Mouse (Mus musculus): ENCODE results near the gene Erf.

GRCm38 (mm10) chr7:25277998-25278340, 27.4 kb upstream of the Erf start:
- TF ChIP-seq CTCF (conservative IDR thresholded peaks at IDR 0.05; ENCODE audit: insufficient read depth, insufficient read length, low read depth, low read length), result no peak
- no peak for TF ChIP-seq POLR2A (IDR thresholded peaks at IDR 0.05; ENCODE audit: low read depth, low read length)

Measured in kidney, adult 2 months (tissue).